Mouse (Mus musculus) lung, postnatal 0 days (tissue): ENCODE results near the gene Tbc1d22b. TPM values are rescaled to one million over a fixed set of nuclear protein-coding genes. Genes with fewer than 3 reads are reported as not detected.
A peak's percentile ranks its signal among the peaks of the same experiment; 100 is the strongest.

ENCODE experiments used
- ATAC-seq: fragments of 200-750 bp; cut with Nextera tagmentation; 2 replicates; pipeline ENCODE4 v1.8.0; 2017; ENCODE audit warnings: moderate library complexity
- DNase-seq: peaks from one replicate; pipeline ENCODE4 v3.0.0-alpha.2; 2016; ENCODE audit warnings: low spot score
- H3K27ac ChIP-seq: fragments of 300-500 bp; sonication (generic); 2 replicates; pipeline ENCODE4 v1.5.1; 2014; ENCODE audit warnings: antibody characterized with exemption, mild to moderate bottlenecking, low read length, mixed read lengths
- H3K27me3 ChIP-seq: fragments of 300-500 bp; sonication (generic); replicated peaks from 2 replicates; pipeline ENCODE4 v1.6.1; 2014; ENCODE audit warnings: low read length, mixed read lengths; ENCODE audit not compliant: insufficient read depth
- H3K36me3 ChIP-seq: fragments of 300-500 bp; sonication (generic); 2 replicates; pipeline ENCODE4 v1.6.1; 2014; ENCODE audit warnings: low read length, mixed read lengths; ENCODE audit not compliant: insufficient read depth
- H3K4me1 ChIP-seq: fragments of 300-500 bp; sonication (generic); 2 replicates; pipeline ENCODE4 v1.6.1; 2014; ENCODE audit warnings: antibody characterized with exemption, low read depth, low read length, mixed read lengths; ENCODE audit not compliant: insufficient read depth
- H3K4me2 ChIP-seq: fragments of 300-500 bp; sonication (generic); replicated peaks from 2 replicates; pipeline ENCODE4 v1.6.1; 2014; ENCODE audit warnings: low read depth, mild to moderate bottlenecking, low read length, moderate library complexity, mixed read lengths
- H3K4me3 ChIP-seq: fragments of 300-500 bp; sonication (generic); 2 replicates; pipeline ENCODE4 v1.5.1; 2014; ENCODE audit warnings: low read depth, low read length
- H3K9ac ChIP-seq: fragments of 300-500 bp; sonication (generic); replicated peaks from 2 replicates; pipeline ENCODE4 v1.6.1; 2014; ENCODE audit warnings: low read depth, mild to moderate bottlenecking
- H3K9me3 ChIP-seq: fragments of 300-500 bp; sonication (generic); 2 replicates; pipeline ENCODE4 v1.6.1; 2016; ENCODE audit warnings: low read length, mixed read lengths
- CTCF ChIP-seq: IDR thresholded peaks from 2 replicates; pipeline ENCODE4 v1.5.1; 2016; ENCODE audit warnings: antibody characterized with exemption, mild to moderate bottlenecking
- EP300 ChIP-seq: IDR thresholded peaks from 2 replicates; pipeline ENCODE4 v1.6.1; 2016; ENCODE audit warnings: antibody characterized with exemption, mild to moderate bottlenecking, control low read depth
- WGBS: fragments of 180-500 bp; shearing (Covaris S2); extraction: QIAGEN DNeasy Blood & Tissue Kit; methylation state at CpG from one replicate; pipeline ENCODE4 v1.1.7; 2014; 5-methylcytosine and 5-hydroxymethylcytosine counted together
- polyA plus RNA-seq: library from polyadenylated mRNA; unstranded; fragments of >200 nt; fragmentation: Nextera tagmentation; extraction: Ambion mirVana; gene quantifications from 2 replicates; pipeline ENCODE4 v1.2.1, GENCODE M21; 2015

Tbc1d22b gene
- 5.9 and 6.7 TPM in 2 replicates for polyA plus RNA-seq

DNA sequence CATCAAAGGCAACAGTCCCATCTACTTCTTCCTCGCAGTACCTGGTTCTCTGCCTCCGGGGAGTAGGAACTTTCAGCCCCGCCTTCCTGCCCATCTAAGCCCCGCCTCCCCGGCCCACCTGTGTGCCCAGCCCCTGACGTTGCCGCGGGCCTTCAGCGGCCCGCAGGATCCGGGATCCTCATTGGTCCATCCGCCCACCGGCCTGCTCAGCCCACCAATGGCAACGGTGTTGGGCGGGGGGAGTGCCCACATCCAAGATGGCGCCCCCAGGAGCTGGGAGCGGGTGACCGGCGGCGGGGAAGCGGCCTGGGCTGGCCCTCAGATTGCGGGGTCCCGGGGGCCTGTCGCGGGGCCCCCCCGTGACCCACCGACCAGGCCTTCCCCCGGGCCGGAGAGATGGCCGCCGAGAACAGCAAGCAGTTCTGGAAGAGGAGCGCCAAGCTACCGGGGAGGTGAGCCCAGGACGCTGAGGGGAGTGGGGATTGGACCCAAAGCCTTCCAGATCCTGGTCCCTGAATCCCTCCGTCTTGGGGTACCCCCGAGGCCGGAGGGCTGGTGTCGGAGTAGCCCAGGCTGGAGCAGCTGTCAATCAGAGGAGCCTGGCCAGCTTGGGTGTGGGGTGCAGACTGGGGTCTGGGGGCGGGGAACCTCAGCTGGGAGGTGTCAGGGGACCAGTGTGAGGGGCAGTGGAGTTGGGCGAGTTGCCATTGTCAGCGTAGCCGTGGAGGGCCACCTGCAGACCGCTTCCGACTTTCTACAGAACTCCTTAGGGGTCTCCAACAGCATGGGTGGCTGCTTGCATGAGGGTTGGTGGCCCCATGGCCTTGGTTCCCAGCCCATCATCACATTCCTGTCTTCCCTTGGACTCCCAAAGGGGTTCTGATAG, at the start of gene Tbc1d22b, which contains the start of gene Gm17657:
Tbc1d22b (plus strand) TSS at position 243 of the 886 bp plus-strand sequence.
Gm17657 (minus strand) TSS at position 96 of the 886 bp plus-strand sequence.
- Histone ChIP-seq H3K9me3 (no peaks in the 10 kb centered on the region), H3K36me3 (no peaks in the 10 kb centered on the region), H3K27ac (peak within 1 kb of the TSS; percentile 51; the same call in 1 of the 2 replicates), H3K9ac (peak within 1 kb of the TSS; percentile 89), H3K4me1 (peaks cover 8% of the 10 kb centered on the region; the same call in 1 of the 2 replicates), H3K4me3 (peak within 1 kb of the TSS; percentile 90), H3K4me2 (peak within 1 kb of the TSS; percentile 99), H3K27me3 (no peaks in the 10 kb centered on the region)
- DNase-seq = peak; percentile 97
- ATAC-seq = peak; percentile 100
- TF ChIP-seq CTCF (no peak), EP300 (no peak)
- WGBS = 2% methylated on average over 41 of the region's 44 CpGs

GRCm38 (mm10) chr17:29500243-29500740, 49.3 kb upstream of the Tbc1d22b start:
- no peak overlapping the region for H3K9ac ChIP-seq
- no peaks in the 10 kb centered on the region for H3K9me3 ChIP-seq
- H3K27me3 ChIP-seq = no peaks in the 10 kb centered on the region
- H3K4me1 ChIP-seq = peaks cover 6% of the 10 kb centered on the region; the same call in 1 of the 2 replicates
- 59% methylated on average over 7 of the region's 7 CpGs for WGBS
- no peak overlapping the region for H3K4me2 ChIP-seq
- H3K36me3 ChIP-seq = no peaks in the 10 kb centered on the region
- ATAC-seq (0 out of 2 replicates have a peak, but pooled peaks have one; percentile 5), DNase-seq (no peak)
- TF ChIP-seq EP300 = no peak
- TF ChIP-seq CTCF = no peak
- 0 out of 2 replicates have a peak overlapping the region, but pooled peaks have one; percentile 32 for H3K27ac ChIP-seq
- H3K4me3 ChIP-seq = no peak overlapping the region

DNA sequence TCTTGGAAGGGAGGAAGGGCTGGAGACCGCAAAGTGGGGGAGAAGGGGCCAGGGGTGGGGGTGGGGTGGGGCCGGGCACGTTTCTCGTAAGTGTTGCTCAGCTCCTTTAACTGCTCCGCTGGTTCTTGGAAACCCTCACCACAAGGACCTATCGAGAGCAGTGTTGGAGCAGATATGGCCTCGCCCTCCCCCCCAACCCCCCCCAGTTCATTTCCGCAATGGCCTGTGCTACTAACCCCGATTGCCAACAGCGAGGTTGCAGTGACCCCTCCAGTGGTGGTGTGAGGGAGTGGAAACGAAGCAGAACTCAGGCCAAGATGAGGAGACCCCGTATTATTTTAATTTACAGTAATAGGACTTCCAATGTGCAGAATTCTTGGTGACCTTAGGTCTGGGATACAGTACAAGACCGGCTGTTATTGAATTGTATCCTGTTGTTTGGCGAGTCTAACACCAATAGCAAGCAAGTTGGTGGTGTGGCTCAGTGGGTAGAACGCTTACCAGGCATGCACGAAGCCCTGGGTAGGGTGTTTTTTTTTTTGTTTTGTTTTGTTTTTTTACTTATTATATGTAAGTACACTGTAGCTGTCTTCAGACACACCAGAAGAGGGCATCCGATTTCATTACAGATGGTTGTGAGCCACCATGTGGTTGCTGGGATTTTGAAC, 48.6 kb upstream of the Tbc1d22b start:
- peak; percentile 83 for ATAC-seq
- 59% methylated on average over 17 of the region's 17 CpGs for WGBS
- no peak overlapping the region for H3K4me3 ChIP-seq
- no peak overlapping the region for H3K4me2 ChIP-seq
- H3K27ac ChIP-seq = no peak overlapping the region
- no peaks in the 10 kb centered on the region for H3K27me3 ChIP-seq
- H3K9me3 ChIP-seq = no peaks in the 10 kb centered on the region
- H3K9ac ChIP-seq = no peak overlapping the region
- H3K36me3 ChIP-seq = no peaks in the 10 kb centered on the region
- DNase-seq = peak; percentile 57
- peaks cover 6% of the 10 kb centered on the region; the same call in 1 of the 2 replicates for H3K4me1 ChIP-seq
- TF ChIP-seq CTCF = no peak
- peak; percentile 60; the same call in 1 of the 2 replicates for TF ChIP-seq EP300

DNA sequence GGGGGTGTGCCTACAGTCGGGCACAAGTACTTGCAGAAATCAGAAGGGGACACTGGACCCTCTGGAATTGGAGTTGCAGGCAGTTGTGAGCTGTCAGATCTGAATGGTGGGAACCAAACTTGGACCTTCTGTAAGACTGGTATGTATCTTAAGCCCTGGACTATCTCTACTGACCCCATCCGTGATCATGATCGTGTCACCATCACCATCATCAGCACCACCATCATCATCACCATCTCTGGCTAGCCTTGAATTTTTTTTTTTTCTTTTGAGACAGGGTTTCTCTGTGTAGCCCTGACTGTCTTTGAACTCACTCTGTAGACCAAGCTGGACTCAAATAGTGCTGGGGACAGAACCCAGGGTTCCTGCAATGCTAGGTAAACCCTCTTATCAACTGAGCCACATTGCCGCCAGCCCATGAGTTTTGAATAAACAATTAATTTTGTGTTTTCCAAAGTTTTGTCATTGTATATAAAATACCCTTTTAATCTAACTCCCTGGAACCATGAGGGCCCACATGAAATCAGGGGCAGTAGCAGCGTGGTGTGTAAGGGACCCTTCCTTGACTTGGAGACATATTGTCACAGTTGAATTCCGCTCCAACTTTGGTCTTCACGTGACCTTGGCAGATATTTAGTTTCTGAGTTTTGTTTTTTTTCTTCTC, 47.4 kb upstream of the Tbc1d22b start:
- peaks cover 6% of the 10 kb centered on the region; the same call in 1 of the 2 replicates for H3K4me1 ChIP-seq
- ATAC-seq (no peak), DNase-seq (no peak)
- H3K27ac ChIP-seq = no peak overlapping the region
- H3K4me2 ChIP-seq = 0 out of 2 replicates have a peak overlapping the region, but pooled peaks have one; percentile 47
- no peaks in the 10 kb centered on the region for H3K36me3 ChIP-seq
- no peak overlapping the region for H3K9ac ChIP-seq
- WGBS = 59% methylated on average over 7 of the region's 7 CpGs
- no peaks in the 10 kb centered on the region for H3K9me3 ChIP-seq
- no peak overlapping the region for H3K4me3 ChIP-seq
- H3K27me3 ChIP-seq = no peaks in the 10 kb centered on the region
- TF ChIP-seq CTCF (no peak), EP300 (no peak)

- peak; percentile 27 for DNase-seq
- H3K4me2 ChIP-seq = peak overlapping the region; percentile 47
- H3K27me3 ChIP-seq = no peaks in the 10 kb centered on the region
- WGBS = 10% methylated on average over 32 of the region's 32 CpGs
- no peaks in the 10 kb centered on the region for H3K36me3 ChIP-seq
- peaks cover 6% of the 10 kb centered on the region; the same call in 1 of the 2 replicates for H3K4me1 ChIP-seq
- H3K9me3 ChIP-seq = no peaks in the 10 kb centered on the region
- H3K4me3 ChIP-seq = peak overlapping the region; percentile 15; the same call in 1 of the 2 replicates
- ATAC-seq = no peak
- no peak overlapping the region for H3K9ac ChIP-seq
- no peak overlapping the region for H3K27ac ChIP-seq
- TF ChIP-seq CTCF (no peak), EP300 (no peak)
These were observed 46.6 kb upstream of the Tbc1d22b start for GRCm38 (mm10) chr17:29502669-29503665.
